Mouse (Mus musculus): Measurements from ENCODE around the gene Jund. TPM values are rescaled to one million over a fixed set of nuclear protein-coding genes. Genes with fewer than 3 reads are reported as not detected.

The Jund gene
- total RNA-seq, 2 experiments from 2014 or later = 24.0 to 44.1 TPM

DNA sequence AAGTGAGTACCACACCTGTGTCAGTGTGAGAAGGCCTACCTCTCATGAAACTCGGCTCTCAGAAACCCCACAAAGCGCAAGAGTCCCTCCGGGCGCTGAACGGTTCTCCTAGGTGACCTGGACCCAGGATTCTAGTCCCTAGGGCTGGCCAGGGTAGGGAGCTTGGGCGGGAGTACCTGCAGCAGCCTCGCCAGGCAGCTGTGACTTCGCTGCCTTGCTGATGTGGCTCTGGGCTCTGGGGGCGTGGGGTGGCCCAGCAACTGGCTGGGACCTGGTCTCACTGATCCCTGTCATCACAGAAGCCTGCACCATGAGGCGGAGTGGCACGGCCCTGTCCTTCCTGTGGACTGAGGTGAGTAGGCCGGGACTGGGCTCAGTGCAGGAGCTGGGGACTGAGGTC is 25.5 kb downstream of the Jund start:
- ATAC-seq (ENCODE audit: poor library complexity, severe bottlenecking) = no peak

DNA sequence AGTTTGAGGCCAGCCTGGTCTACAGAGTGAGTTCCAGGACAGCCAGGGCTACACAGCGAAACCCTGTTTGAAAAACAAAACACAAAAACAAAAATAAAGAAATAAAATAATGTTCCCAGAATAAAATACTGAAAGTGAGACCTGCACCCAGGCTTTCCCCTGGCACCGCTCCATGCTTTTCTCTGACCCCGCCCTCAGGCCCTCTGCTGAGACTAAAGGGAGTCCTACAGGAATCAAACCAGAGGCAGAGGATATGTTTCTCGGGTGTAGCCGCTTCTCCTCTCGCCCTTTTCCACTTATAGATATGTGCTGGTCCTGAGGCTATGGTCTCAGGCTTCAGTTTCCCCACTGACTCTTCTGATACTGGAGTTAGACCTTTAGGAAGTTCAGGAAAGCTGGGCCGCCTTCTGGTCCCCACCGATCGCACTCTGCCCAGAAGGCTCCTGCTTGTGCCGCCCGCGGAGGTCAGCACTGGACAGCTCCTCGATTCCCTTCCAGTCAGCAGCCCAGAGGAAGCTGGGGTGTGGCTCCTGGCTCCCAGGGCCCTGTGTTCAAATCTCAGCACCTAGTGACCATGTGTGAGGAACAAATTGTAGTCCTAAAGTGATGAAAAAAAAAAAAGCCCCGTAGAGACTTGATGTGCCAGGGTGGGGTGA is 27.2 kb downstream of the Jund start:
- no peak for ATAC-seq (ENCODE audit: poor library complexity, severe bottlenecking)

DNA sequence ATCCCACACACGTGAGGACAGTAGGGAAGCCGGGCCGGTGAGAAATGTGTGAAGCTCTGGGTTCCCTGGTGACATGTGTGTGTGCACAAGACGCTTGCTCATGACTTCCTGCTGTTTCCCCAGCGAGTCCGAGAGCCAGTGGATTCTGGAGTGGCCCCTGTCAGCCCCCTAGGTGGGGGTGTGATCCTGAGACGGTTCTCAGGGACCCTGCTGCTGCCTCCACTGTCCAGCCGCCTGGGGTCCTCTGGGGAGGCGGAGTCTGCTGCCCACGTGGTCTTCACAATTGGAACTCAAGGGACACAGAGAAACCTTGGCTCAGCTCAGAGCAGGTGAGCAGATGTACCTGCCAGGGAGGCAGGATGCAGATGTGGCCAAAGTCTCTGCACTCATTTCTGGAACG is 28.0 kb downstream of the Jund start:
- ATAC-seq (ENCODE audit: poor library complexity, severe bottlenecking) = no peak

DNA sequence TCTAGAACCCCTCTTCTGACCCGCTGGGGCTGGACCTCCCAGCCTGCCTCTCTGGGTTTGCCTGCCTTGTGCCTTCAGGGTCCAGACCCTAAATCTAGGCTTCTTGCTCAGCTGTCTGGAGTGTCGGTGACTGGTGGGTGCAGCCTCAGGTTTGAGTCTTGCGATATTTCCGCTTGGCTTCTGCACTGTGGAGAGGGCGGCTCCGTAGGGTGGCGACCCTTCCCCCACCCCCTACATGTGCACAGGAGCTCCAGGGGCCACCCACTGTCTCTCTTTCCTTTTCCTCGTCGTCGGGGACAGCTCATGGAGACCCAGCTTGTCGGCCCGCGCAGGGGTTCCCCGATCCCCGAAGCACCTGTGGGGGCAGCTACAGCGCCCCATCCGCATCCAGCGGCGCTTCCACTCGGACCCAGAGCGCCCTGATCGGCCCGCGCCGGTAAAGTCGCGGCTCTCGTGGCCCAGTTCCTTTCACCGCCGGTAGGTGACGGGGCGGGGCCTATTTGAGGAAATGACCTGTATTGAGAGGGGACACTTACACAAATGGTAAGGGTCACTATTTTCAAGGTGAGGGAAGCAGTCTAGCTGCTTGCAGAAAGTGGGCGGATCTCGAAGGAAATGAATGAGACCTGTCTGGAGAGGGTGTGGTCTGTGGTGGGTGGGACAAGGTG is 31.2 kb downstream of the Jund start:
- ATAC-seq (ENCODE audit: poor library complexity, severe bottlenecking) = peak; percentile 86

DNA sequence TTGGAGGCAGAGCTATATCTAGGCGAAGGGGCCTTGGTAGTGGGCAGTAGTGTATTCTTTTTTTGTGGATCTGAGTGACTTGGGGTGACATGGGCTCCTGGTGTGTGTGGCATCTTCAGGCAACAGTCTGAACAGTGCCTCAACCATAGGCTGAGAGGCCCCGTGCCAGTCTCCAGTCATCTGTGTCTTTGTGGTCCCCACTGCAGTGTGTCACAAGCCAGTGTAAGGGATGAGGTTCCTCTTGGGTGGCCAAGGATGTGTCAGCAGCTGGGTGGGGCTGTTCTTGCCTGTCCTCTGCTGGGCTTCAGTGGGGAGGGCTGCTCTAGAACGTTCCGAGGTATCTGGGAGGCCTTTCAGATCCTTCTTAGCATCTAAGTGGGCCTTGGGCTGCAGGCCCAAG is 32.2 kb downstream of the Jund start:
- peak; percentile 80 for ATAC-seq (ENCODE audit: poor library complexity, severe bottlenecking)

DNA sequence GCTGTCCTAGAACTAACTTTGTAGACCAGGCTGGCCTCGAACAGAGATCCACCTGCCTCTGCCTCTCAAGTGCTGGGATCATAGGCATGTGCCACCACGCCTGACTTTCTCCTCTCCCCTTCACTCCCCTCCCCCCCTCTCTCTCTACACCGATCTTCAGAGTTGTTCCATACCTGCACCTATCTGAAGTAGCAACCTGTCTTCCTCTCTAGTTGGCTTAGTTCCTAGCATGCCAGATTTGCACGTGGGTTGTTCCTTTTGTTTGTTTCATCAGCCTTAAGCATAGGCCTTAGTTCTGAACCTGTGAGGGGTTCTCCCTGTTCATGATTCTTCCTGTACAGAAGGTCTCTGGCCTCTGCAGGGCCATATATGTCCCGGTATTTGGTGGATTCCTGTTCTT is 39.0 kb downstream of the Jund start:
- no peak for ATAC-seq (ENCODE audit: poor library complexity, severe bottlenecking)

DNA sequence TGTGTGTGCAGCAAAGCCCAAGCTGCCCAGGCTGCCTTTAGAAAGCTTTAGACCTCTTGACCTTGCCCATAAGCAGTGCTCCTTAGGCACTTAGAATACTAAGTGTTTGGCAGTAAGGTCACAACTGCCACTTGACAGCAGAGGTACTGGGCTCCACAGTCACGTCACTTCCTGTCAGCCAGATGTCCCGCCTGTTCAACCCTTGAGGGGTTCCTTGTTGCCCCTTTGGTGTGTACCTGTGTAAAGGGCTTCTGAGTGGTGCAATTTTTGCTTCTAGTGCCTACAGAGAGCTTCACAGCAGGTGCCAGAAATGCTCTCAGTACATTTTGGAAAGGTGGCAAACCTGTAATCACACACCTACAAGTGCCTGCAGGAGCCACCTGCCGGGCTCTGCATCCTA is 39.5 kb downstream of the Jund start:
- ATAC-seq (ENCODE audit: poor library complexity, severe bottlenecking) = no peak

DNA sequence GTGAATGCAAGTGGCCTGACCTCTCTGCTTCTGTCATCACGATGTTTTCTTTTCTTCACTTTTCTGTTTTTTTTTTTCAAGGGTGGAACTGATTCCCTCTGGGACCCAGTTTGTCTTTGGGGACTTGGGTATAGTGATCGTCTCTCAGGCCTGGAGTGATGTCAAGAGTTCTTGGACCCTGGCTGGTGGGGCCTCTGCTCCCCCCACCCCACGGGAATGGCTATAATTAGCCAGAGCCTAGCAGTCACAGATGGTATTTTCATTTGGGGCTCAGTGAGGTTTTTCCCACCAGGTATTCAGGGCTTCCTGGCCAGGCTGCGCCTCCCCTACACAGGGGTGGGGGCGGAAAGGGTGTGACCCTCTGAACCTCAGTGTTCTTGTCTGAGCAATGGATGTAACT is 42.9 kb downstream of the Jund start:
- ATAC-seq (ENCODE audit: poor library complexity, severe bottlenecking) = no peak

DNA sequence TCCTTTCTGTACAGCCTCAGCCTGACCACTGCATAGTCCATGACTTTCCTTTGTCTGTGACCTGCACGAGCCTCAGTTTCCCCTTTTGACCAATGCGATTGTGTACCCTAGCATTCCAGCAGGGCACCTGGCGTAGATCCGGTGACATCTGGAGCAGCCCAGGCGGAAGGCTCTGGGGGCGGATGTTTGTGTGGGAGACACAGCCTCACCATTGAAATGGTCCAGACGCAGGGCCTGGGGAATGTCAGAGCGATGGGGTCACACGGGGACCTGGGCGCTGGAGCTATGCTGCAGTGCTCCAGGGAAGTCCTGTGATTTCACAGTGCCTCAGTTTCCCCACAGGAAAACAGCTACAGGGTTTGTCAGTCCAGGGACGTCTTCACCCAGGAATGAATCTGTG is 43.4 kb downstream of the Jund start:
- no peak for ATAC-seq (ENCODE audit: poor library complexity, severe bottlenecking)

DNA sequence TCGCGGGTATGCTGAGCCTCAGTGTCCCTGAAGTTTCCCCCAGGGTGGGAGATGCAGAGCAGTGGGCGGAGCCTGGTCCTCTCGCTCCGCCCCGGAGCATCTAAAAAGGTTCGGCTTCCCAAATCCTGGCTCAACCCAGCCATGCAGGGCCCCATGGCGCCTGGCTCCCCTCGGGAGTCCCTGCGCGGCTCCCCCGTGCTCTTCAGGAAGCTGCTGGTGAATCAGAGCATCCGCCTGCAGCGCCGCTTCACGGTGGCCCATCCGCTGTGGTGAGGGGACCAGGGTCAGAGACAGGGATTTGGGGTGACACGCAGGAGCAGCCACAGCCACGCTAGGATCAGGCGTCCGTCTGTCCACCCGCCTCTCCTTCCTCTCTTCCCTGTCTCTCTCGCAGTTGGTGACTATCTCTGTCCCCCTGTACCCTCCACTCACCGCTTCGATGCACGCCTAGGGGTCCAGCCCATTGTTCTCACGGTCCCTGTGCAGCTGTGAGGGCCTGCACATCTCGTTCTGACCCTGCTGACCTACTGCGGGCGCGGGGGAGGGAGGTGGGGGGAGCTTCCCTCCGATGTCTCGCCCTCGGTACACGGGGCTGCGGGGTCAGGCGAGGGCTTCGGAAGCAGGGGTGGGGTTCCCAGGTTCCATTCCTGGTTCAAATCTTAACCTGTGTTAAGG is 44.4 kb downstream of the Jund start:
- 0 out of 2 replicates have a peak, but pooled peaks have one; percentile 24 for ATAC-seq (ENCODE audit: poor library complexity, severe bottlenecking)

DNA sequence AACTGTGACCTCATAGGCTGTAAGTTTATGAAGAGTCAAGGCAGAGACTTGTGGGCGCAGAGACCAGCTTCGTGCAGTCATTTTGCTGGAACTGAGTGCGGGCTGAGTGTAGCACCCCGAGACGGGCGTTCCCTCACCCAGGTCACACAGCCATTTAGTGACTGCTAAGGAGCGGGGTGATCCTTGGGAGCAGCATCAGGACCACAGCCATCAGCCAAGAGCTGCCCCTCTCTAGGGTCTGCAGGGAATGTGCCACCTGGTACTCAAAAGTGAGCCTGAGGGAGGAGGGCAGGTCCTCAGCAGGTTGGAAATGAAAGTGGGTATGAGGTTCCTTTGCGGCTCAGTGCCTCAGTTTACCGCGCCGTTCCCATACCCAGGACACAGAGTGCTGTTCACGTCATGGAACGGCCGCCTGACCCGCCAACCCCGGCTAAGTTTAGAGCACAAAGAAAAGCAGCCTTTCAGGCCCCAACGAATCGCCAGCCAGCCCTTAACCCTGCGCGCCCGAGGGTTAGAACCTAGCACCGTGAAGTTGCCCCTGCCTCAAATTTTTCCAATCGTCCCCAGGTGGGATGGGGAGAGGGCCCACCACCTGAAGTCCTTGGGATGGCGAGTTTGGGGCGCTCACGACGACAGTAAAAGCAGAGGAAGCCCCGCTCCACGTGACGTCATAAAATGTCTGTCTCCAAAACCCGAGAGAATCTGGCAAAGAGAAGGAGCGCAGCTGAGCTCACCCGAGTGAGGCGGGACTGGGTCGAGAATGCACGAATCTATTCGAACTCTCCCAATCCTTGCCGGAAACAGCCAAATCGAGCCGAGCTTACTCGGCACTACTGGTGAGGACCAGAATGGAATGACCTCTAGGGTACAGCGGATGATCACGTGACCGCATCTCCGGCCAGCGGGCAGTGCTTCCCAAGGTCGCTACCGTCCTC is 45.2 kb downstream of the Jund start:
- no peak for ATAC-seq (ENCODE audit: poor library complexity, severe bottlenecking)

DNA sequence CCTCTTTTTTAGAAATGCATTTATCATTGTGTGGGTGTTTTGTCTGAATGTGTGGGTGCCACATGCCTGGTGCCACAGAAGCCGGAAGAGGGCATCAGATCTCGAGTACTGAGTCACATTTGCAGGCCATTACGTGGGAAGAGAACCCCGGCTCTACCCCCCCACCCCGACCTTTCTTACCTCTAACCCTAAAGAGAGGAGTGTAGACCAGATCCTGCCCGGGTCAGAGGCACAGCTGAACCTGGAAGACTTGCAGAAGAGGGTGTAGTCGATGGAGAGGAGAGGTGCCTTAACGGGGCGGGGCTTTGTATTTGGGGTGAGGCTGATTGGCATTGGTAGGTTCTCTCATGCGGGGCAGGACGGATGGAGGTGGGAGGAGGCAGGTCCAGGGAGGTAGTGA is 46.1 kb downstream of the Jund start:
- ATAC-seq (ENCODE audit: poor library complexity, severe bottlenecking) = no peak

DNA sequence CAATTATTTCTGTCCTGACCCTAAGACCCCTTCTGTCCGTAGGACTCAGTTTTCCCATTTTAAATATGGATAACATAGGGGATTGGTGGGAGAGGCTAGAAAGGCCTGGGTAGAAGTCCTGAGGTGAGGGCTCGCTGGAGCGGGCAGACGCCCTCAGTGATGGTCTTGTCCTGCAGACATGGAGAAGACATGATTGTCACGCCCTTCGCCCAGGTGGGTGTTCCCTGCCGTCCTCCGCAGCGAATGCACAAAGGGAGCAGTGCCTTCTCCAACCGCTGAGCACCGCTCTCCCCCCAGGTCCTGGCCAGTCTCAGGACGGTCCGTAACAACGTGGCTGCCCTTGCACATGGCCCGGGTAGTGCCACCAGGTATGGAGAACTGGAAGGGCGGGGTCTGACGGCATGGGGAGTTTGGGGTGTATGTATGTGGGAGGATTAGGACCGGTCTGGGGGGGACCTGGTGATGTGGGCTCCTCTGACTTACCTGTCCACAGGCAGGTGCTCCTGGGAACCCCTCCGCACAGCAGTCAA is 47.0 kb downstream of the Jund start:
- no peak for ATAC-seq (ENCODE audit: poor library complexity, severe bottlenecking)

DNA sequence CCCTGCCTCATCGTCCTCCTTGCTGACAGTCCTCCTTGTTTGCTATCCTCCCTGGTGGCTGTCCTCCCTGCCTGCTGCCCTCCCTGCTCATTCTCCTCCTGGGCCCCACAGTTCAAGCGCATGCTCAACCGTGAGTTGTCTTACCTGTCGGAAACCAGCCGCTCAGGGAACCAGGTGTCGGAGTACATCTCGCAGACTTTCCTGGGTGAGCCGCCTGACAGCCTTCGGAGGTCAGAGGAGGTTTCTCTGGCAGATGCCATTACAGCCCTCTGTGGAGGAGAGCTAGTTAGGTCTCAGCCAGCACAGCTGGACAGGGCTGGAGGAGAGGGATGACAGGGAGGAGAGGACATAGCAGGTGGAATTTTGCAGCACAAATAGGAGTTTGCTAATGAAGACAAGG is 47.9 kb downstream of the Jund start:
- no peak for ATAC-seq (ENCODE audit: poor library complexity, severe bottlenecking)

DNA sequence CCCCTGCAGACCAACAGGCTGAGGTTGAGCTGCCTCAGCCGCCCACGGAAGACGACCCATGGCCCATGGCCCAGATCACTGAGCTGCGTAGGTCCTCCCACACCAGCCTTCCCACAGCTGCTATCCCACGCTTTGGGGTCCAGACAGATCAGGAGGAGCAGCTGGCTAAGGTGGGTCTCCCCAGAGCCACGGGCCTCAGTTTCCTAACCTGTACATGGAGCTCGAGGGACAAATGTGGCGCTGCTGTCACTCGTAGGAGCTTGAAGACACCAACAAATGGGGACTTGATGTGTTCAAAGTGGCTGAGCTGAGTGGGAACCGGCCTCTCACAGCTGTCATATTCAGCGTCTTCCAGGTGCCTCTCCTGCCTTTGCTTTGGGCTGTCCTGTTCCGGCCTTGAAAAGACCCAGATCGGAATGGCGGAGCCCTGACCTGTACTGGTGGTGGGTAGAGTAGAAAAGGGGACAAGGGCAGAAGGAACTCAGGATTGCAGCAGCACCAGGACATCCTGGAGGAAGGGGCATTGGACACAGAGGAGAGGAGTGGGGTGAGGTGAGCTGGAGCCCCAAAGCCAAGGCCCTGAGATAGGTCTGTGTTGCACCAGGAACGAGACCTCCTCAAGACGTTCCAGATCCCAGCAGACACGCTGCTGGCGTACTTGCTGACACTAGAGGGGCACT is 48.6 kb downstream of the Jund start:
- no peak for ATAC-seq (ENCODE audit: poor library complexity, severe bottlenecking)

DNA sequence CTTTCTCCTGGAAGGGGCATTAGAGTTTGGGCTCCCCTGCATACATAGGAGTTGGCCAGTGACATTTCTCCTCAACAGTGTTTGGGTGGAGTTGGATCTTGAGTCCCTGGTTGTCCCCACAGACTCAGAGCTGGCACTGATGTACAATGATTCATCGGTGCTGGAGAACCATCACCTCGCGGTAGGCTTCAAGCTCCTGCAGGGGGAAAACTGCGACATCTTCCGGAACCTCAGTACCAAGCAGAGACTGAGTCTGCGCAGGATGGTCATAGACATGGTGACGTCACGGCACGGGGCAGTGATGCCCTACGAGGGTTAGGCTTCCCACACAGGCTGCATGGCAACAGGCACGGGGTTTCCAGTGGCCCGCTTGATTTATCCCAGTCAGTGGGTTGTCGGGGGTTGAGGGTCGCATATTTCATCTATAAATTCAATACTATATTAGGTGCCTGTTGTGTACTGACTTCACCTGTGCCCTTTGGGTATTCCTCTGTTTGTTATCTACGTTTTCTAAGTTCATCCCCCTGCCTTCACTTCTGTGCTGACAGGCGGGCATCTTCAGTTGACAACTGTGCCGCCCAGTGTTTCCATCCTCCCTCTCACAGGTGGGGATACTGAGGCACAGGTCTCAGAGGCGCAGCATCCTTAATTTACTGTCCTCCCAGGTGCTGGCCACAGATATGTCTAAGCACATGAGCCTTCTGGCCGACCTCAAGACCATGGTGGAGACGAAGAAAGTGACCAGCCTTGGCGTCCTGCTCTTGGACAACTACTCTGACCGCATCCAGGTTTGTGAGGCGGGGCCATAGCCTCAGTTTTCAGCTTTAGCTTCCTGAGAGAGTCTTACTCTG is 49.7 kb downstream of the Jund start:
- ATAC-seq (ENCODE audit: poor library complexity, severe bottlenecking) = no peak

DNA sequence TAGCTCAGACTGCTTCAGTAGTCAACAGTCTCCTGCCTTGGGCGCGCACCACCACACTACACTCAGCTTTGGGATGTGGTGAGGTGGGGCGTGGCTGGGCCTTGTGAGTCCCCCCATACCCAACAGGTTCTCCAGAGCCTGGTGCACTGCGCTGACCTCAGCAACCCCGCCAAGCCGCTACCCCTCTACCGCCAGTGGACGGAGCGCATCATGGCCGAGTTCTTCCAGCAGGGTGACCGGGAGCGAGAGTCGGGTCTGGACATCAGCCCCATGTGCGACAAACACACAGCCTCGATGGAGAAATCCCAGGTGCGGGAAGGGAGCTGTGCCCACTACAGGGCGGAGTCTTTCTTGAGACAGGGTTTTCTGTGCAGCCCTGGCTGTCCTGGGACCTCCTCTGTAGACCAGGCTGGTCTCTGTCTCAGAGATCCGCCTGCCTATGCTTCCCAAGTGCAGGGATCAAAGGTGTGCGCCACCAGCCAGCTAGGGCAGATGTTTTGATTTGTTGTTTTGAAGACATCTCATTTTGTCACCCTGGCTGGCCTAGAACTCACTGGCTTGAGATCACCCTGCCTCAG is 50.4 kb downstream of the Jund start:
- no peak for ATAC-seq (ENCODE audit: poor library complexity, severe bottlenecking)
